Mouse (Mus musculus): Measurements from ENCODE around the gene Tubb3. TPM values are rescaled to one million over a fixed set of nuclear protein-coding genes. Genes with fewer than 3 reads are reported as not detected.

The Tubb3 gene
- total and polyA plus RNA-seq, 2 experiments from 2014 or later, result 1,610 to 3,792 TPM

GRCm38 (mm10) chr8:123416944-123417555 lies 5.8 kb downstream of the Tubb3 start:
- H3K27me3 ChIP-seq (ENCODE audit: insufficient read depth, low read length), result no peaks in the 10 kb centered on the region
- no peak overlapping the region for H3K9ac ChIP-seq (replicated peaks; ENCODE audit: low read length)
- peaks cover 8% of the 10 kb centered on the region; the same call in 1 of the 2 replicates for H3K4me1 ChIP-seq (ENCODE audit: insufficient read depth, low read length)
- H3K27ac ChIP-seq, result no peak overlapping the region
- peaks cover 33% of the 10 kb centered on the region for H3K36me3 ChIP-seq (ENCODE audit: insufficient read depth, low read length)
- 66% methylated on average over 8 of the region's 8 CpGs for WGBS
- no peak for ATAC-seq
- H3K9me3 ChIP-seq (ENCODE audit: low read length), result no peaks in the 10 kb centered on the region
- DNase-seq (ENCODE audit: low spot score), result no peak
- H3K4me2 ChIP-seq (ENCODE audit: low read depth, low read length), result peak overlapping the region; percentile 33; the same call in 1 of the 2 replicates
- no peak overlapping the region for H3K4me3 ChIP-seq (ENCODE audit: low read length)
- no peak for TF ChIP-seq CTCF (IDR thresholded peaks at IDR 0.05; ENCODE audit: low read depth)

- H3K27me3 ChIP-seq (ENCODE audit: insufficient read depth, low read length), result no peaks in the 10 kb centered on the region
- no peak for TF ChIP-seq CTCF (IDR thresholded peaks at IDR 0.05; ENCODE audit: low read depth)
- H3K4me3 ChIP-seq (ENCODE audit: low read length), result no peak overlapping the region
- peaks cover 33% of the 10 kb centered on the region for H3K36me3 ChIP-seq (ENCODE audit: insufficient read depth, low read length)
- H3K9me3 ChIP-seq (ENCODE audit: low read length), result no peaks in the 10 kb centered on the region
- H3K27ac ChIP-seq, result no peak overlapping the region
- no peak for DNase-seq (ENCODE audit: low spot score)
- no peak overlapping the region for H3K9ac ChIP-seq (replicated peaks; ENCODE audit: low read length)
- no peak overlapping the region for H3K4me2 ChIP-seq (ENCODE audit: low read depth, low read length)
- ATAC-seq, result no peak
- 91% methylated on average over 4 of the region's 4 CpGs for WGBS
- peaks cover 8% of the 10 kb centered on the region; the same call in 1 of the 2 replicates for H3K4me1 ChIP-seq (ENCODE audit: insufficient read depth, low read length)
Observed at GRCm38 (mm10) chr8:123419711-123420110, 8.5 kb downstream of the Tubb3 start.

GRCm38 (mm10) chr8:123420525-123421281 lies 9.5 kb downstream of the Tubb3 start:
- ATAC-seq (0 out of 2 replicates have a peak, but pooled peaks have one; percentile 8), DNase-seq (ENCODE audit: low spot score) (no peak)
- H3K27ac ChIP-seq, result no peak overlapping the region
- H3K27me3 ChIP-seq (ENCODE audit: insufficient read depth, low read length), result no peaks in the 10 kb centered on the region
- H3K9me3 ChIP-seq (ENCODE audit: low read length), result no peaks in the 10 kb centered on the region
- H3K4me1 ChIP-seq (ENCODE audit: insufficient read depth, low read length), result peaks cover 8% of the 10 kb centered on the region; the same call in 1 of the 2 replicates
- peaks cover 33% of the 10 kb centered on the region for H3K36me3 ChIP-seq (ENCODE audit: insufficient read depth, low read length)
- H3K4me2 ChIP-seq (ENCODE audit: low read depth, low read length), result no peak overlapping the region
- TF ChIP-seq CTCF (IDR thresholded peaks at IDR 0.05; ENCODE audit: low read depth), result no peak
- WGBS, result 91% methylated on average over 34 of the region's 34 CpGs
- H3K9ac ChIP-seq (replicated peaks; ENCODE audit: low read length), result no peak overlapping the region
- H3K4me3 ChIP-seq (ENCODE audit: low read length), result no peak overlapping the region

GRCm38 (mm10) chr8:123421325-123421724 lies 10.1 kb downstream of the Tubb3 start:
- 86% methylated on average over 19 of the region's 19 CpGs for WGBS
- Histone ChIP-seq H3K36me3 (ENCODE audit: insufficient read depth, low read length) (peaks cover 33% of the 10 kb centered on the region), H3K4me2 (ENCODE audit: low read depth, low read length) (no peak overlapping the region), H3K27ac (no peak overlapping the region), H3K4me3 (ENCODE audit: low read length) (no peak overlapping the region), H3K4me1 (ENCODE audit: insufficient read depth, low read length) (peaks cover 8% of the 10 kb centered on the region; the same call in 1 of the 2 replicates), H3K9me3 (ENCODE audit: low read length) (no peaks in the 10 kb centered on the region; the same call in 1 of the 2 replicates), H3K27me3 (ENCODE audit: insufficient read depth, low read length) (no peaks in the 10 kb centered on the region), H3K9ac (replicated peaks; ENCODE audit: low read length) (no peak overlapping the region)
- TF ChIP-seq CTCF (IDR thresholded peaks at IDR 0.05; ENCODE audit: low read depth), result no peak
- no peak for ATAC-seq
- no peak for DNase-seq (ENCODE audit: low spot score)

GRCm38 (mm10) chr8:123422056-123422780 lies 11.0 kb downstream of the Tubb3 start:
- H3K9ac ChIP-seq (replicated peaks; ENCODE audit: low read length), result no peak overlapping the region
- TF ChIP-seq CTCF (IDR thresholded peaks at IDR 0.05; ENCODE audit: low read depth), result peak; percentile 80
- WGBS, result 19% methylated on average over 17 of the region's 17 CpGs
- peaks cover 5% of the 10 kb centered on the region for H3K9me3 ChIP-seq (ENCODE audit: low read length)
- peak overlapping the region; percentile 44 for H3K4me2 ChIP-seq (ENCODE audit: low read depth, low read length)
- H3K4me1 ChIP-seq (ENCODE audit: insufficient read depth, low read length), result no peaks in the 10 kb centered on the region
- no peaks in the 10 kb centered on the region for H3K27me3 ChIP-seq (ENCODE audit: insufficient read depth, low read length)
- H3K4me3 ChIP-seq (ENCODE audit: low read length), result 0 out of 2 replicates have a peak overlapping the region, but pooled peaks have one; percentile 3
- DNase-seq (ENCODE audit: low spot score), result peak; percentile 87
- H3K36me3 ChIP-seq (ENCODE audit: insufficient read depth, low read length), result peaks cover 33% of the 10 kb centered on the region
- H3K27ac ChIP-seq, result no peak overlapping the region
- peak; percentile 80 for ATAC-seq

GRCm38 (mm10) chr8:123422781-123423159 lies 11.5 kb downstream of the Tubb3 start:
- no peak for DNase-seq (ENCODE audit: low spot score)
- no peak overlapping the region for H3K4me2 ChIP-seq (ENCODE audit: low read depth, low read length)
- peaks cover 33% of the 10 kb centered on the region for H3K36me3 ChIP-seq (ENCODE audit: insufficient read depth, low read length)
- no peak overlapping the region for H3K4me3 ChIP-seq (ENCODE audit: low read length)
- no peak; the same call in none of the 2 replicates for ATAC-seq
- peak overlapping the region; percentile 15; the same call in 1 of the 2 replicates for H3K27ac ChIP-seq
- TF ChIP-seq CTCF (IDR thresholded peaks at IDR 0.05; ENCODE audit: low read depth), result no peak
- no peaks in the 10 kb centered on the region for H3K4me1 ChIP-seq (ENCODE audit: insufficient read depth, low read length)
- 16% methylated on average over 3 of the region's 3 CpGs for WGBS
- no peaks in the 10 kb centered on the region for H3K27me3 ChIP-seq (ENCODE audit: insufficient read depth, low read length)
- H3K9ac ChIP-seq (replicated peaks; ENCODE audit: low read length), result no peak overlapping the region
- H3K9me3 ChIP-seq (ENCODE audit: low read length), result peaks cover 7% of the 10 kb centered on the region

Measured in hindbrain, postnatal 0 days (tissue).